Mouse (Mus musculus): Measurements from ENCODE around the gene Zfp575. TPM values are rescaled to one million over a fixed set of nuclear protein-coding genes. Genes with fewer than 3 reads are reported as not detected.
A peak's percentile ranks its signal among the peaks of the same experiment; 100 is the strongest.

Gene Zfp575
- polyA plus RNA-seq, 1 experiment from 2014 or later, result 10.3 TPM

DNA sequence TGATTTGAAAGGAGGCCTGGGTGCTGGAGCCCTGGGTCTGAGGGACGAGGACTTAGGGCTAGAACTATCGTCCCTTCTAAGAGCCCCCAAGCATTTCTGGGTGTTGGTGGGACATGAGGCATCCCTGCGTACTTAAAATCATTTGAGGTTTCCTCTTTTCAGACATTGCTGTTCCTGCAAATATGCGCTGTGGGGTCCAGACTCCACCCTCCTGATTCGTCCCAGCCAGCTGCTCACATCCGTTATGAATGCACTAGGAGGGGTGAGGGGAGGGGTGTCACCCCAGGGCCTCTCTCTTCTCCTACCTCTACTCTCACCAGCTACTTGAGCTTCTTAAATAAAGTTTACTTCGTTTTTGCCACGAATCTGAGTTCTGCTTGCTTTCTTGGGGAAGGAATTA is 21.1 kb upstream of the Zfp575 start:
- Histone ChIP-seq H3K27me3 (ENCODE audit: control insufficient read depth, insufficient read depth, low read length) (peaks cover 51% of the 10 kb centered on the region), H3K4me1 (replicated peaks; ENCODE audit: control insufficient read depth, insufficient read depth, low read length) (peaks cover 12% of the 10 kb centered on the region; the same call in 1 of the 2 replicates)
- ATAC-seq (ENCODE audit: low FRiP score), result no peak

DNA sequence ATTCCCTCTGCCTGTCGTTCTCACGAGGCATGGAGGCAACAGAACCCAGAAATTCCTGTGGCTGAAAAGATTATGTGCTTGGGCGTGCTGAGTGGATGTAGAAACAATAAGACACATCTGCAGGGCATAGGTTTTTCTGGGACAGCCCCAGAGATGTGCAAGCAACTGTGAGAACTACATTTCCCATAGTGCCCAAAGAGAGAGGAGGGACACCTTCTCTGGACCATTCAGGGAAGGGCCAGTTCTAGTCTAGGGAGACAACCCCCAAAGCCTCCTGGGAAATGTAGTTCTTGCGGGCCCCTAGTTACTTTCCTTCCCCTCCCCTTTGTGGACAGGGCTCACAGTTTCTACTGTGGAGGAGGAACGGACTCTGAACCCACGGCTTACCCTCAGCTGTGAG is 20.6 kb upstream of the Zfp575 start:
- Histone ChIP-seq H3K36me3 (replicated peaks; ENCODE audit: control insufficient read depth, insufficient read depth) (no peaks in the 10 kb centered on the region), H3K9ac (no peak overlapping the region), H3K9me3 (ENCODE audit: control insufficient read depth, low read length) (no peaks in the 10 kb centered on the region), H3K4me3 (replicated peaks; ENCODE audit: low read length) (no peak overlapping the region), H3K4me2 (replicated peaks) (no peak overlapping the region), H3K4me1 (replicated peaks; ENCODE audit: control insufficient read depth, insufficient read depth, low read length) (peaks cover 12% of the 10 kb centered on the region; the same call in 1 of the 2 replicates), H3K27ac (no peak overlapping the region), H3K27me3 (ENCODE audit: control insufficient read depth, insufficient read depth, low read length) (peaks cover 46% of the 10 kb centered on the region)
- DNase-seq (ENCODE audit: low spot score), result peak; percentile 56
- ATAC-seq (ENCODE audit: low FRiP score), result peak; percentile 83
- WGBS, result 52% methylated on average over 6 of the region's 6 CpGs

More for the DNA sequence above, 21.1 kb upstream of the Zfp575 start:
- Histone ChIP-seq H3K9ac (no peak overlapping the region), H3K4me2 (replicated peaks) (no peak overlapping the region), H3K36me3 (replicated peaks; ENCODE audit: control insufficient read depth, insufficient read depth) (no peaks in the 10 kb centered on the region), H3K9me3 (ENCODE audit: control insufficient read depth, low read length) (no peaks in the 10 kb centered on the region), H3K4me3 (replicated peaks; ENCODE audit: low read length) (no peak overlapping the region), H3K27ac (no peak overlapping the region)
- no peak for DNase-seq (ENCODE audit: low spot score)
- WGBS, result 72% methylated on average over 8 of the region's 8 CpGs

DNA sequence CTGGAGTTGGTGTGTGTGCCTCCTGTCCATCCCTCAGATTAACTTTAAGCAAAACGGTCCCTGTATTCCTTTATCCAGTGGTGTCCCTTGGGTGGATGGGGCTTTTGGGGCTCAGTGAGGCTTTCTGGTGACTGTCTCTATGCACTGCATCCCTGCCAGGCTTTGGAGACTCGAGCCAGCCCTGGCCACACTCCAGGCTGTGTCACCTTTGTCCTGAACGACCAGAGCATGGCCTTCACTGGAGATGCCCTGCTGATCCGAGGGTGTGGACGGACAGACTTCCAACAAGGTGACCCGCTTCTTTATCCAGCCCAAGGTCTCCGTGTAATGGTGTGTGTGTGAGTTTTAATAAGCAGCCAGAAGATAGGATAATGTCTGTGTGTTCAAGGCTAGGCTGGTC is 18.6 kb upstream of the Zfp575 start:
- 77% methylated on average over 7 of the region's 7 CpGs for WGBS
- H3K4me1 ChIP-seq (replicated peaks; ENCODE audit: control insufficient read depth, insufficient read depth, low read length), result peaks cover under 1% of the 10 kb centered on the region; the same call in 1 of the 2 replicates
- H3K27me3 ChIP-seq (ENCODE audit: control insufficient read depth, insufficient read depth, low read length), result peaks cover 26% of the 10 kb centered on the region
- ATAC-seq (ENCODE audit: low FRiP score), result no peak
- H3K9ac ChIP-seq, result no peak overlapping the region
- no peak overlapping the region for H3K27ac ChIP-seq
- no peak for DNase-seq (ENCODE audit: low spot score)
- no peak overlapping the region for H3K4me3 ChIP-seq (replicated peaks; ENCODE audit: low read length)
- no peaks in the 10 kb centered on the region for H3K36me3 ChIP-seq (replicated peaks; ENCODE audit: control insufficient read depth, insufficient read depth)
- no peaks in the 10 kb centered on the region for H3K9me3 ChIP-seq (ENCODE audit: control insufficient read depth, low read length)
- no peak overlapping the region for H3K4me2 ChIP-seq (replicated peaks)

DNA sequence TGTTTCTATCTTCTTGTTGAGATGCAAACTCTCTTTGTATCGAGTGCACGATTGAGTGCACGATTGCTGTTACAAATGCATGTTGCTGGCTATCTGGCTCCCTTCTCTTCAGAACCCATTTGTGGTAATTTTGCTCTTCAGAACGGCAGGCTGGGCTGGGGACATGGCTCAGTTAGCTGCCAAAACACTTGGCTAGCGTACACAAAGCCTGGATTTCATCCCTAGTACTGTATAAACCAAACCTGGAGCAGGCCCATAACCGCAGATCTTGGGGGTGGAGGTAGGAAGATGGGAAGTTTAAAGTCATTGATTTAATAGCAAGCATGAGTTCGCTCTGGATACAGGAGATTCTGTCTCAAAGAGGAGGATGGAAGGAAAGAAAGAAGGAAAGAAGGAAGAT is 18.1 kb upstream of the Zfp575 start:
- no peaks in the 10 kb centered on the region for H3K9me3 ChIP-seq (ENCODE audit: control insufficient read depth, low read length)
- H3K4me1 ChIP-seq (replicated peaks; ENCODE audit: control insufficient read depth, insufficient read depth, low read length), result no peaks in the 10 kb centered on the region
- DNase-seq (ENCODE audit: low spot score) (no peak), ATAC-seq (ENCODE audit: low FRiP score) (no peak)
- H3K9ac ChIP-seq, result no peak overlapping the region
- no peak overlapping the region for H3K4me2 ChIP-seq (replicated peaks)
- 87% methylated on average over 7 of the region's 7 CpGs for WGBS
- H3K36me3 ChIP-seq (replicated peaks; ENCODE audit: control insufficient read depth, insufficient read depth), result no peaks in the 10 kb centered on the region
- H3K4me3 ChIP-seq (replicated peaks; ENCODE audit: low read length), result no peak overlapping the region
- peaks cover 21% of the 10 kb centered on the region for H3K27me3 ChIP-seq (ENCODE audit: control insufficient read depth, insufficient read depth, low read length)
- H3K27ac ChIP-seq, result no peak overlapping the region

GRCm38 (mm10) chr7:24600941-24601597 is 13.6 kb upstream of the Zfp575 start:
- H3K9ac ChIP-seq, result peak overlapping the region; percentile 50

GRCm38 (mm10) chr7:24599211-24600067 is 12.0 kb upstream of the Zfp575 start:
- no peak overlapping the region for H3K27ac ChIP-seq
- H3K9me3 ChIP-seq (ENCODE audit: control insufficient read depth, low read length), result no peaks in the 10 kb centered on the region
- H3K4me2 ChIP-seq (replicated peaks), result no peak overlapping the region
- 0 out of 2 replicates have a peak, but pooled peaks cover 3% of the 10 kb centered on the region for H3K27me3 ChIP-seq (ENCODE audit: control insufficient read depth, insufficient read depth, low read length)
- no peak overlapping the region for H3K4me3 ChIP-seq (replicated peaks; ENCODE audit: low read length)
- 78% methylated on average over 15 of the region's 15 CpGs for WGBS
- ATAC-seq (ENCODE audit: low FRiP score) (no peak), DNase-seq (ENCODE audit: low spot score) (no peak)
- 0 out of 2 replicates have a peak, but pooled peaks cover 3% of the 10 kb centered on the region for H3K4me1 ChIP-seq (replicated peaks; ENCODE audit: control insufficient read depth, insufficient read depth, low read length)
- H3K36me3 ChIP-seq (replicated peaks; ENCODE audit: control insufficient read depth, insufficient read depth), result no peaks in the 10 kb centered on the region
- no peak overlapping the region for H3K9ac ChIP-seq

More at GRCm38 (mm10) chr7:24600941-24601597, 13.6 kb upstream of the Zfp575 start:
- no peaks in the 10 kb centered on the region for H3K9me3 ChIP-seq (ENCODE audit: control insufficient read depth, low read length)
- WGBS, result 3% methylated on average over 13 of the region's 13 CpGs
- H3K27me3 ChIP-seq (ENCODE audit: control insufficient read depth, insufficient read depth, low read length), result no peaks in the 10 kb centered on the region
- H3K4me2 ChIP-seq (replicated peaks), result peak overlapping the region; percentile 40
- H3K36me3 ChIP-seq (replicated peaks; ENCODE audit: control insufficient read depth, insufficient read depth), result no peaks in the 10 kb centered on the region
- DNase-seq (ENCODE audit: low spot score) (peak; percentile 98), ATAC-seq (ENCODE audit: low FRiP score) (peak; percentile 90)
- H3K27ac ChIP-seq, result peak overlapping the region; percentile 10; the same call in 1 of the 2 replicates
- no peaks in the 10 kb centered on the region for H3K4me1 ChIP-seq (replicated peaks; ENCODE audit: control insufficient read depth, insufficient read depth, low read length)
- peak overlapping the region; percentile 15; the same call in 1 of the 2 replicates for H3K4me3 ChIP-seq (replicated peaks; ENCODE audit: low read length)

- no peak for ATAC-seq (ENCODE audit: low FRiP score)
- Histone ChIP-seq H3K36me3 (replicated peaks; ENCODE audit: control insufficient read depth, insufficient read depth) (no peaks in the 10 kb centered on the region), H3K4me1 (replicated peaks; ENCODE audit: control insufficient read depth, insufficient read depth, low read length) (peaks cover 13% of the 10 kb centered on the region), H3K27ac (no peak overlapping the region), H3K27me3 (ENCODE audit: control insufficient read depth, insufficient read depth, low read length) (0 out of 2 replicates have a peak, but pooled peaks cover 3% of the 10 kb centered on the region), H3K9ac (no peak overlapping the region), H3K4me2 (replicated peaks) (no peak overlapping the region), H3K4me3 (replicated peaks; ENCODE audit: low read length) (no peak overlapping the region), H3K9me3 (ENCODE audit: control insufficient read depth, low read length) (no peaks in the 10 kb centered on the region)
- WGBS, result 71% methylated on average over 4 of the region's 4 CpGs
- DNase-seq (ENCODE audit: low spot score), result no peak
Measured at GRCm38 (mm10) chr7:24598121-24598520, 10.7 kb upstream of the Zfp575 start.

DNA sequence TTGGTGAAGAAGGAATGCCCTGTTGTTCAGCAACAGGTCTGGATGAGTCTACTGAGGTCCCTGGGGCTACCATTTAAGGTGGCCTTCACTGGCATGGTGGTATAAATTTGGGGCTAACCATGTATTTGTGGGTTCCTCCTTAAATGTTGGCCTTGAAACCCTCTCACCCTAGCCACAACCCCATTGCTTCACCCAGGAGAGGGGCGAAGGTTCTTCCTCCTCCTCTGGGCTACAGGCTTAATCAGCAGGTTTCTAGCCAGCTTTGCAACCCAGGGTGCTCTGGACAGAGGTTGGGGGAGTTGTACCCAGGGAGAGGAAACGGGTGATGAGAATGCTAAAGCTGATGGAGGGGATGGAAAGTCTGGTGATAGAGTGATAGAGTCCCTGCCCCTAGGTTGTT is 8.0 kb upstream of the Zfp575 start:
- Histone ChIP-seq H3K4me2 (replicated peaks) (no peak overlapping the region), H3K27me3 (ENCODE audit: control insufficient read depth, insufficient read depth, low read length) (0 out of 2 replicates have a peak, but pooled peaks cover 3% of the 10 kb centered on the region), H3K9me3 (ENCODE audit: control insufficient read depth, low read length) (no peaks in the 10 kb centered on the region), H3K4me1 (replicated peaks; ENCODE audit: control insufficient read depth, insufficient read depth, low read length) (peaks cover 15% of the 10 kb centered on the region), H3K36me3 (replicated peaks; ENCODE audit: control insufficient read depth, insufficient read depth) (no peaks in the 10 kb centered on the region), H3K4me3 (replicated peaks; ENCODE audit: low read length) (no peak overlapping the region), H3K27ac (no peak overlapping the region), H3K9ac (no peak overlapping the region)
- DNase-seq (ENCODE audit: low spot score) (no peak), ATAC-seq (ENCODE audit: low FRiP score) (no peak)
- WGBS, result 77% methylated on average over 2 of the region's 2 CpGs

- H3K36me3 ChIP-seq (replicated peaks; ENCODE audit: control insufficient read depth, insufficient read depth), result no peaks in the 10 kb centered on the region
- H3K27me3 ChIP-seq (ENCODE audit: control insufficient read depth, insufficient read depth, low read length), result 0 out of 2 replicates have a peak, but pooled peaks cover 3% of the 10 kb centered on the region
- H3K27ac ChIP-seq, result no peak overlapping the region
- 5% methylated on average over 13 of the region's 13 CpGs for WGBS
- ATAC-seq (ENCODE audit: low FRiP score) (no peak; the same call in none of the 2 replicates), DNase-seq (ENCODE audit: low spot score) (no peak)
- H3K4me2 ChIP-seq (replicated peaks), result peak overlapping the region; percentile 74
- H3K9ac ChIP-seq, result peak overlapping the region; percentile 68
- peaks cover 15% of the 10 kb centered on the region for H3K4me1 ChIP-seq (replicated peaks; ENCODE audit: control insufficient read depth, insufficient read depth, low read length)
- H3K4me3 ChIP-seq (replicated peaks; ENCODE audit: low read length), result peak overlapping the region; percentile 64
- H3K9me3 ChIP-seq (ENCODE audit: control insufficient read depth, low read length), result no peaks in the 10 kb centered on the region
Measured at GRCm38 (mm10) chr7:24594309-24594803, 6.9 kb upstream of the Zfp575 start.

Measured in hindbrain, embryonic 14.5 days (tissue).